Mouse (Mus musculus): ENCODE data around the gene Eral1.

Gene Eral1

DNA sequence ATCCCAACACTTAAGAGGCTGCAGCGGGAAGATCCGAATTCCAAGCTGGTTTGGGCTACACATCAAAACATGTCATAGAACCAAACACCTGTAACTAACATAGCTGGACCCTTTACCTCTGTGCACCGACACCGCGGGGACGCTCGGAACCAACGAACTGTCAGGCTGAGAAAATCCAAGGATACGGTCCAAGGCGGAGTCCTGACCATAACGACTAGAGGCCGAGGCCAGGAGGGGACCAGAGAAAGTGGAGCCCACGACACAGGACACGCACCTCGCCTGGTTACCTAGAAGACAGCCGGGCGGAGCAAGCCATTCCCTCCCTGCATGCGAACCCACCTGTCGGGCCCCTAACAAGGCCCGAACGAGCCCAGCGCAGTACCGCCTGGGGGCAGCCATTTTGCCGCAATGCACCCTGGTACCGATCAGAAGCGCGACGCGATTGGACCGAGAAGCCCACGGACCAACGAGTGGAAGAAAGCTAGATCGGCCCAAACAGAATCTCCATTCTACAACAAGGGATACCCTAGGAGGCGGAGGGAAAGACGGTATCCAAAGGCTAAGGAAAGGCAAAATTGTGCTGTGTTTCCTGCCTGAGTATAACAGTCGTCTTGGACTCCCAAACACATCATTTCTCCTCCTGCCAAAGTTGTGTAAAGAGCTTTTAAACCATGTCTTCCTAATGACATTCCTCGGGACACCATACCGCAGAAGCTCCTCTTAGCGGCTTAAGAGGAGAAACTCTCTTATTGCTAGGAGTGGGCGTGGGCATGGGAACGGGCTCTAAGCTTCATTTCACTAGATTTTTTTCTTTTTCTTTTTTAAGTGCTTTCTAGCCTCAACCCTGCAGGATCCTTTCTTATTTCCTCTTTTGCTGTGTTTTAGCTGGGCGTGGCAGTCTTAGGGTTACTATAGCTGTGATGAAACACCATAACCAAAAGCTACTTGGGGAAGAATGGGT is at the start of gene Eral1:
Eral1 (minus strand) TSS at position 423 of the 961 bp plus-strand sequence.
- DNase-seq = peak; percentile 88

- DNase-seq = no peak
These were observed 49.3 kb upstream of the Eral1 start for GRCm38 (mm10) chr11:78129458-78129857.

DNA sequence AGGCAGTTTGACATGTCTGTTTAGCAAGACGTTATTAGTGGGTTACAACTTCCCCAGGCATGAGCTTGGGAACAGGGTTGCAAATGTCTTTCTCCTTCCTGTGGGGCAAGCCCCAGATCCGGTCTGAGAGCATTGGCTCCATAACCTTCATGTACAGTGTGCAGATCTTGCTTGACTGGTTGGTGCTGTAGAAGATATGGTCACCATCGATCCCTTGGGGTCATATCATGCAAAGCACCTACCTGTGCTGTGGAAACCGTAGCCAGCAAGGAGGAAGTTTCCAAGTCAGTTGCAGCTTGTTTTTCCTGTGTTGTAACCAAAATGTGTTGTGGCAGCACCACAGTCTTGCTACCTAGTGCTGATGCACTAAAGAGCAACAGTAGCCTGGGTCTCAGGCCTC is 46.6 kb upstream of the Eral1 start:
- no peak for DNase-seq

DNA sequence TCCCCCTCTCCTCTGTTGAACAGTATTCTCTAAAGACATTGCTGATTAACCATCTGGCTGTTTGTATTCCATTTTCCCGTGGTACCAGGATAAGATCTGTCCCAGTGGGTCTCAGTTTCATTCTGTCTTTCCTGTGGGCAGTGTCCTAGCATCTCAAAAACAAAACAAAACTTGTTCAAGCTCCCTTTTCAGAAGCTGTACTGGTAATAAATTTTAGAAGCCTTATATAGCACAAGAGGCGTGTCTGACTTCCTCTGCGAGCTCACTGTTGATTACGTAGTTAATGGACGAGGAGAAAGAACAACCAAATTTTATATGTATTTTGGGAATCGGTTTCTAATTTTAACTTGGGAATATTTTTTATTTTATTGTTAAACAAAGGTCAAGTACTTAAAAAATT is 45.5 kb upstream of the Eral1 start:
- DNase-seq = no peak

DNA sequence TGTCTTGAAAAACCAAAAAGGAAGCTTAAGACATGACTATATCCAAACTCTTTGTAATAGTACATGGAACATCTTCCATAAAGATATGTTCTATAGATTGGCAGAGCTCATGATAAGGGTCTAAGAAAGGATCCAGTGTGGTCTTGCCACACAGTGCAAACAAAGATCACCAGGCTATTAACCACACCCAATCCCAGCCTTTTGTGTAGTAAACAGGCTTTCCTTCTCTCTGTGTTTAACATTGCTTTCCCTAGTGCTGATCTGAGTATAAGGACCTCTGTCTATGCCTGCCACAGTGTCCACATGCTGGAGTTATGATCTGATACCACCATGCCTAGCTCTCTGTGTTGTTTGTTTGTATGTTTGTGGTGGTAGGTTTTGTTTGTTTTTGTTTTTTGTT is 43.6 kb upstream of the Eral1 start:
- no peak for DNase-seq

DNA sequence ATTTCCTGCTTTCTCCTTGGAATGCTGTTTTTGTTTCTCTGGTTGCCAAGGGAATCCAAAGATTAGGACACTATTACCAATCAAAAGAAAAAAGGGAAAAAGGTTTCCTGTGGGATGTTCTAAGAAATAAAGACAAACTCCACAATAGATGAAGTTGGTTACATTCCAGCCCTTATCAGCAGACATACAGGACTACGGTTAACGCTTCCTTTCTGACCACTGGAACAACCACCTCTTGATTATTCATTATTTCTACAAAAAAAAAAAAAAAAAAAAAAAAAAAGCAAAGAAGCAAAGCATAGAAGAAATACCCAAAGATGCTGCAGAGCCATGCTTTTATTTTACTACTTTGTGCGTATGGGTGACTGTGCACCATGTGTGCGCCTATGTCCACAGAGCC is 42.6 kb upstream of the Eral1 start:
- DNase-seq = no peak

DNA sequence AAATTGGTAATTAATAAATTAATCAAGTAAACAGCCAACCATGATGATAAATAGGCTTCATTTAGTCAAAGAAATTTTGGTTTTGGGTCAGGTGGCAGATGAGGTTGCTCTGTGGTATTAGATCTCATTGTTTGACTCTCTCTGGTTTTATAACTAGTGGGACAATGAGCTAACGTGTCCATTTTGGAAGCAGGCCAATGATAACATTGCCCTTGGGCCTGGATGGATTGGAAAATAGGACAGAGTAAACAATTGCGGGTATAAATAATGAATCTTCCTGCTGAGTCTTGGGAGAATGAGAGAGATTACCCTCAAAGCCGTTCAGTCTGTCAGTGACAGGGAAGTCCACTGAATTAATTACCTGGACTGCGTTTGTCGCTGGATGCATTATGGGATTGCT is 41.0 kb upstream of the Eral1 start:
- peak; percentile 27 to 31 for DNase-seq

- no peak for DNase-seq
These were observed 39.7 kb upstream of the Eral1 start for GRCm38 (mm10) chr11:78119898-78120297.

DNA sequence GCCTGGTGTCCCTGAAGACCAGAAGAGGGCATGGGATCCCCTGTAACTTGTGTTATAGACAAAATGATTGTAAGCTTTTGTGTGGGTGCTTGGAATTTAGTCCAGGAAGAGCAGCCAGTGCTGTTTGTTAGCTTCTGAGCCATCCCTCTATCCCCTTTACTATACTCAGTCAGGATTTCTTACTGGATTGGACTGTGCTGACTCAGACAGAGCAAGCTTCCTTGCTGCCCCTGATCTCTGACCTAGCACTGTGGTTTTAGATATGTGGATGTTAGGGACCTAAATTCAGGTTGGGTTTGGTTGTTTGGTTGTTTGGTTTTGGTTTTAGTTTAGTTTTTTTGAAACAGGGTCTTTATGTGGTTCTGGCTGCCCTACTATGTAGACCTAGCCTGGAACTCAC is 38.3 kb upstream of the Eral1 start:
- DNase-seq = no peak

DNA sequence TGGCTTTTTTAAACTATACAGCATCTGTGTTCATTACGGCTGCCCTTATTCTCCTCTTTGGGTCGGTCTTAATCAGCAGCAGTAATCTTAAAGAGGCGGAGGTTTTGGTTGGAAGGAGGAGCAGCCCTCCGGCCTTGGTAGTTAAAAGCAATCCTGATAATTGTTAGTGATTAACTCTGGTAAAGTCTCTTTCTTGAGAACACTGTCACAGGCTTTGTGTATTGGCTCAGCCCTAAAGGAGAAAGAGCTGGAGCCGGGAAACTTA is 35.9 kb upstream of the Eral1 start:
- DNase-seq = no peak

- peak; percentile 93 to 96 for DNase-seq
These were observed 35.4 kb upstream of the Eral1 start for GRCm38 (mm10) chr11:78115367-78116145.

DNA sequence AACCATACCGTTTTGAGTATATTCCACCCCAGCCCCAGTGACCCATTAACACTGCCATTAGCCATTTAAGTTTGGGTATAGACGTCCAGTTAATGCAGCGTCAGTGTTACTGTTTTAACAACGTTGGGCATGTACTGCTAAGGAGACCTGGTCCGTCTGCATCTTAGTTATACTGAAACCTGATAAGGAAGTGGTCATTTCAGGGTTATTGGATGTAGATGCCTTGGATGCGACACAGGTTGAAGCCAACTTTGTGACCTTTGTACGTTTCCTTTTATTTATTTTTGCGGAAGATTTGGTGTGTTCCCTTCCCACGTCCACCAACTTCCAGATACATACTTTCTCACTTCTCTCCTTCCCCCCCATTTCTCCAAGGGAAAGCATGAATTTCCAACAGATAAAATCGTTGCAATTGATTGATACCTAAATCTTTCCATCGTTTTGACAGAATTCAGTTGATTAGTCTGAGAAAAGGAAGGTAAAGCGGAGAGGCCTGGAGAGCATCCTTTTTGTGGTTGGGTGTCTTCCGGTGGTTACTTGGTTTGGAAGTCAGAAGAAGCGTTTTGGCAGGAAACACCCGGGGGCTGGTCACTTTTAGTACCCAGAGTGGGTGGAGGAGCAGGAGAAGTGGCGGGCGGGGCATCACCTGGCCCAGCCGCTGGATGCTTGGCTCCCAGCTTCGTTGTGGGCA is 34.6 kb upstream of the Eral1 start:
- DNase-seq = no peak

GRCm38 (mm10) chr11:78113616-78114015 is 33.4 kb upstream of the Eral1 start:
- DNase-seq = no peak

DNA sequence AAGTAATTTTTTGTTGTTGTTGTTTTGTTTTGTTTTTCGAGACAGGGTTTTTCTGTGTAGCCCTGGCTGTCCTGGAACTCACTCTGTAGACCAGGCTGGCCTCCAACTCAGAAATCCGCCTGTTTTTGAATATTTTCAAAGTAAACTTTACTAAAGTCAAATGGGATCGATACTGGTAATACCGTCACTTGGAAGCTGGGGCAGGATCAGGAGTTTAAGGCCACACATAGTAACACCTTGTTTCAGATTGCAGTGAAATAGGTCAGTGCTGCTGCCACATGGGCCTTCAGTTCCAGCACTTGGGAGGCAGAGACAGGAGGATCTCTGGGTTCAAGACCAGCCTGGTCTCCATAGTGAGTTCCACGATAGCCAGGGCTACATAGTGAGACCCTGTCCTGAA is 24.3 kb upstream of the Eral1 start:
- no peak for DNase-seq

GRCm38 (mm10) chr11:78102958-78103747 is 23.0 kb upstream of the Eral1 start:
- peak in 1 of 2 experiments; percentile 36 for DNase-seq

GRCm38 (mm10) chr11:78102142-78102541 is 22.0 kb upstream of the Eral1 start:
- no peak for DNase-seq

DNA sequence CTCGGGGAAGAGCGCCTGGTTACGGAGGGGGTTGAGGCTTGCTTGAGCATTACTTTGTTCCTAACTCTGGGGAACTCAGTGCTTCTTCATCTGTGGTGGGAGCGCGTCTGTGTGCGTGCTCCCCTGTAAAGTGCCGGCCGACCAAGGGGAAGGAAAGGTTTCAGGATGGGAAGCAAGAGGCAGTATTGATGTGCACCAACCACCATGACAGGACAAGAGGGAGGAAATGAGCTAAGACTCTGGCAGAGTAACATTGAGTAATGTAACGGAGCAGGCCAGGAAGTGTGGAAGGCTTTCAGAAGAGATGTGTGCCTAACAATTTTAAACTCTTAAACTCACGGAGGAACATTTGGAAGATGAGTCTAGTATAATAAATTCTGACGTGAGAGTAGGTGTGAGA is 20.6 kb upstream of the Eral1 start:
- no peak for DNase-seq

DNA sequence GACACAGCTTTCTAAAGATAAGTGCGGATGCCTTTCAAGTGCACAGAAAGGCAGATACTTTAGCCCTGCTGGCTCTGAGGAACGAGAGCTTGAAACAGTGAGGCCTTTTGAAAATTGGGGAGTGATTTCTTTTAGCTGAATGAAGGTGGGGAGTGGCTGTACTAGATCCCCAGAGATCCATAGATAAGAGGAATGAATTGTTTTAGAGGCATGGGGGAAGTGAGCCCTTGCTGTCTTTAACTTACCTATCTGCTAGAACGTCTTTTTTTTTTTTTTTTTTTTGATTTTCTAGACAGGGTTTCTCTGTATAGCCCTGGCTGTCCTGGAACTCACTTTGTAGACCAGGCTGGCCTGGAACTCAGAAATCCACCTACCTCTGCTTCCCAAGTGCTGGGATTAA is 16.9 kb upstream of the Eral1 start:
- no peak for DNase-seq

- DNase-seq = no peak
These were observed 14.9 kb upstream of the Eral1 start for GRCm38 (mm10) chr11:78095144-78095516.

- DNase-seq = peak; percentile 96
These were observed 14.4 kb upstream of the Eral1 start, which contains the start of gene Fam222b for GRCm38 (mm10) chr11:78094504-78095143. TSS of gene Fam222b (plus strand) at chr11:78094660.

GRCm38 (mm10) chr11:78094137-78094503 is 13.9 kb upstream of the Eral1 start:
- no peak for DNase-seq

- DNase-seq = no peak
These were observed 7.6 kb upstream of the Eral1 start for GRCm38 (mm10) chr11:78087756-78088281.

Measured in cerebellum, postnatal 14 days (tissue).